Mouse (Mus musculus): ENCODE results near the gene Zfp239.

GRCm38 (mm10) chr6:117897800-117898199 lies 35.9 kb downstream of the Zfp239 start:
- TF ChIP-seq CTCF (IDR thresholded peaks at IDR 0.05): no peak
- no peak for TF ChIP-seq EP300 (IDR thresholded peaks at IDR 0.05)
